Mouse (Mus musculus): ENCODE data around the gene Csrp3.

GRCm38 (mm10) chr7:48887973-48888372 is 40.1 kb upstream of the Csrp3 start:
- TF ChIP-seq POLR2A (IDR thresholded peaks at IDR 0.05; ENCODE audit: insufficient read depth, low read depth, low read length): no peak
- TF ChIP-seq EP300 (IDR thresholded peaks at IDR 0.05; ENCODE audit: insufficient read depth, low read depth, low read length): no peak
- no peak for TF ChIP-seq CTCF (IDR thresholded peaks at IDR 0.05)

Measured in heart, adult 2 months (tissue).